In genomic region chr2:172884584-172884983, GRCm38 (mm10) we compare ENCODE assay signal across 23 mouse cellular contexts.
"Had no signal": no experiment of that assay in that cellular context is flagged by ENCODE, and none has a peak within 500 bp of the region (broad histone marks: within the 10 kb centered on the region; RNA-seq: fewer than 3 reads in every experiment).

No protein-coding gene starts in this region.

- ATAC-seq: forebrain, embryonic 16.5 days; inflammation-experienced regulatory T-cells, adult 6 months; intestine, embryonic 15.5 days; intestine, postnatal 0 days had no signal

- H3K4me1 ChIP-seq: hindbrain, embryonic 15.5 days; liver, embryonic 15.5 days had no signal

- H3K4me3 ChIP-seq: heart, adult 2 months; heart, embryonic 12.5 days; hindbrain, embryonic 13.5 days; hindbrain, embryonic 15.5 days; intestine, embryonic 15.5 days; layer of hippocampus, adult 2 months; left cerebral cortex, adult 2 months; liver, embryonic 13.5 days; liver, embryonic 15.5 days had no signal

- DNase-seq: gastrocnemius, postnatal 14 days; gastrocnemius, postnatal 36 days; heart, adult 11 months; heart, adult 2 months; heart, postnatal 10 days; kidney, adult 18-20 months; kidney, adult 8-10 months; kidney, postnatal 25 days; kidney, postnatal 4 days; liver; liver, embryonic 13.5 days had no signal

- H3K9me3 ChIP-seq: heart, embryonic 12.5 days; hindbrain, embryonic 13.5 days; hindbrain, embryonic 15.5 days; intestine, embryonic 15.5 days; liver, embryonic 13.5 days; liver, embryonic 15.5 days had no signal

- H3K4me2 ChIP-seq: heart, embryonic 12.5 days; hindbrain, embryonic 13.5 days; hindbrain, embryonic 15.5 days; intestine, embryonic 15.5 days; liver, embryonic 11.5 days; liver, embryonic 13.5 days; liver, embryonic 15.5 days had no signal

- H3K27me3 ChIP-seq: heart, embryonic 12.5 days; hindbrain, embryonic 13.5 days; hindbrain, embryonic 15.5 days; intestine, embryonic 15.5 days; liver, embryonic 13.5 days; liver, embryonic 15.5 days had no signal

- H3K27ac ChIP-seq: heart, adult 2 months; hindbrain, embryonic 13.5 days; hindbrain, embryonic 15.5 days; intestine, embryonic 15.5 days; kidney, postnatal 0 days; layer of hippocampus, adult 2 months; left cerebral cortex, adult 2 months; liver, embryonic 13.5 days; liver, embryonic 15.5 days had no signal

- H3K36me3 ChIP-seq: hindbrain, embryonic 13.5 days; hindbrain, embryonic 15.5 days; intestine, embryonic 15.5 days; liver, embryonic 13.5 days; liver, embryonic 15.5 days had no signal

- H3K9ac ChIP-seq: heart, embryonic 12.5 days; hindbrain, embryonic 13.5 days; hindbrain, embryonic 15.5 days; intestine, embryonic 15.5 days; liver, embryonic 13.5 days; liver, embryonic 15.5 days had no signal
